ENCODE assay signal across 10 mouse cellular contexts in the genomic region with DNA sequence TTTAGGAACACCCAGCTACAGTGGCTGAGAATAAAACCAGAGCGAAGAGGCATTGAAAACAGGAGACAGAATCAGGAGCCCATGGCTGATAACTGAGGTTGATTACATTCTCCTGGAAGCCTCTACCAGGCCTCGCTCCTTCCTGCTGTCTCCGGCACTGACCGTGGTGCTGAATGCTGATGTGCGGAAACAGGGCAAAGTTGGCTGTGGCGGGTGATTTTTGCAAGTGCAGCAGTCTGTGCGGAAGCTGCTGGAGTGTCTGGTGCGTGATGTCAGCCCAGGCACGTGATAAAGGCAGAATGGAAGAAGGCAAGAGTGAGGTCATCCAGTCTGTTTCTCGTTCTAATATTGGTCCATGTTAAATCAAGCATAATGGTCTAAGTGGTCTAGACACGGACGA.
DNase-seq lines count a peak whose midpoint lies in the region; ATAC-seq and TF ChIP-seq lines count a peak whose summit lies in the region.
"Had no signal": no experiment of that assay in that cellular context is flagged by ENCODE, and none has a peak within 500 bp of the region (broad histone marks: within the 10 kb centered on the region; RNA-seq: fewer than 3 reads in every experiment).

No protein-coding gene starts in this region.

- no peak for TF ChIP-seq EP300 in heart, postnatal 0 days (IDR thresholded peaks at IDR 0.05; ENCODE audit: low read depth)

- no peaks in the 10 kb centered on the region for H3K36me3 ChIP-seq in heart, postnatal 0 days (replicated peaks; ENCODE audit: control insufficient read depth, insufficient read depth, low read length)
- no peaks in the 10 kb centered on the region for H3K36me3 ChIP-seq in limb, embryonic 13.5 days
- H3K36me3 ChIP-seq: liver, embryonic 13.5 days; stomach, embryonic 15.5 days had no signal

- peak; percentile 47 for ATAC-seq in heart, postnatal 0 days (ENCODE audit: insufficient read depth, low read depth)
- 0 out of 2 replicates have a peak, but pooled peaks have one; percentile 28 for ATAC-seq in limb, embryonic 13.5 days (ENCODE audit: low FRiP score, low read depth)

- no peaks in the 10 kb centered on the region for H3K4me1 ChIP-seq in heart, postnatal 0 days (ENCODE audit: control insufficient read depth, insufficient read depth)
- H3K4me1 ChIP-seq in limb, embryonic 13.5 days = no peaks in the 10 kb centered on the region
- H3K4me1 ChIP-seq: liver, embryonic 13.5 days; stomach, embryonic 15.5 days had no signal

- peak; percentile 30 to 37 for DNase-seq in right cerebral cortex, postnatal 10 days (ENCODE audit: low spot score in 2 of 2)
- DNase-seq in right cerebral cortex, postnatal 25 days = no peak
- peak; percentile 79 for DNase-seq in adrenal gland, postnatal 14 days
- DNase-seq in heart, postnatal 0 days (ENCODE audit: low spot score) = peak; percentile 67
- peak; percentile 67 for DNase-seq in retina, embryonic 14.5 days (ENCODE audit: low spot score)
- no peak for DNase-seq in cerebellum, adult 11 months
- DNase-seq in layer of hippocampus, adult 9-10 months (ENCODE audit: low spot score) = no peak
- DNase-seq: liver, embryonic 13.5 days had no signal

- H3K27me3 ChIP-seq in heart, postnatal 0 days (ENCODE audit: control insufficient read depth, insufficient read depth, low read length) = 0 out of 2 replicates have a peak, but pooled peaks cover 4% of the 10 kb centered on the region
- H3K27me3 ChIP-seq in limb, embryonic 13.5 days = no peaks in the 10 kb centered on the region
- H3K27me3 ChIP-seq: liver, embryonic 13.5 days; stomach, embryonic 15.5 days had no signal

- H3K9me3 ChIP-seq in heart, postnatal 0 days (replicated peaks; ENCODE audit: control insufficient read depth, low read length) = no peaks in the 10 kb centered on the region
- no peaks in the 10 kb centered on the region for H3K9me3 ChIP-seq in limb, embryonic 13.5 days
- H3K9me3 ChIP-seq: liver, embryonic 13.5 days; stomach, embryonic 15.5 days had no signal

- H3K27ac ChIP-seq in heart, postnatal 0 days (ENCODE audit: low read depth) = no peak overlapping the region
- H3K27ac ChIP-seq in limb, embryonic 13.5 days = no peak overlapping the region
- H3K27ac ChIP-seq: liver, embryonic 13.5 days; stomach, embryonic 15.5 days had no signal

- H3K4me2 ChIP-seq in heart, postnatal 0 days (ENCODE audit: low read depth, low read length) = no peak overlapping the region
- H3K4me2 ChIP-seq in limb, embryonic 13.5 days (replicated peaks) = no peak overlapping the region
- H3K4me2 ChIP-seq: liver, embryonic 13.5 days; stomach, embryonic 15.5 days had no signal

- H3K9ac ChIP-seq in heart, postnatal 0 days (replicated peaks; ENCODE audit: low read depth, low read length) = no peak overlapping the region
- H3K9ac ChIP-seq in limb, embryonic 13.5 days = no peak overlapping the region
- H3K9ac ChIP-seq: liver, embryonic 13.5 days; stomach, embryonic 15.5 days had no signal

- TF ChIP-seq CTCF in heart, postnatal 0 days (IDR thresholded peaks at IDR 0.05; ENCODE audit: low read depth) = no peak

- H3K4me3 ChIP-seq in heart, postnatal 0 days (ENCODE audit: low read depth, low read length) = no peak overlapping the region
- H3K4me3 ChIP-seq in limb, embryonic 13.5 days = no peak overlapping the region
- H3K4me3 ChIP-seq: liver, embryonic 13.5 days; stomach, embryonic 15.5 days had no signal

- WGBS in heart, postnatal 0 days = 14% methylated on average over 12 of the region's 12 CpGs
- 24% methylated on average over 12 of the region's 12 CpGs for WGBS in limb, embryonic 13.5 days

Comparison
In these comparisons a context has a peak if more than half of its experiments do, and no peak if none do; other contexts are left out.
1. DNase-seq: peak in right cerebral cortex, postnatal 10 days (2 of 2), adrenal gland, postnatal 14 days (single experiment), heart, postnatal 0 days (single experiment) and retina, embryonic 14.5 days (single experiment); none in right cerebral cortex, postnatal 25 days (single experiment), cerebellum, adult 11 months (single experiment) and layer of hippocampus, adult 9-10 months (single experiment).